Mouse (Mus musculus): ENCODE data around the gene Ptpn1. TPM values are rescaled to one million over a fixed set of nuclear protein-coding genes. Genes with fewer than 3 reads are reported as not detected.
A peak's percentile ranks its signal among the peaks of the same experiment; 100 is the strongest.

Gene Ptpn1
- total and polyA plus RNA-seq, 3 experiments: 69.8 to 131 (median 77.6) TPM

DNA sequence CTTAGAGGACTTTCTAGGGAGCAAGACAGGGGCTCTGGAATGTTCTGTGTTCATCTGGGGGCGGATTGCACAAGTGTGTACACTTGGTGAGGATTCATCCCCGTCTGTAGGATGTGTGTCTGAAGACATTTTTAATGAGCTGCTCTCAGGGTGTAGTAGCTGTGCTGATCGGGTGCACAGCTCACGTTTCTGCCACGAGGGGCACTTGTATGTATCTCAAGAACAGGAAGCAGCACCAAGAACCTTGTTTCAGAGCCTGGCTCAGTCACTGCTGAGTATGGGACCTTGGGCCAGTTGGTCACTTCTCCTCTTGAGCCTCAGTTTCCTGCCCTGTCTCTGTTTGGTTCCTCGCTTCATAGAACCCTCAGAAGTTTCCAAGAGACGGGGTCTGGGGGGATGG is 45.4 kb upstream of the Ptpn1 start:
- Histone ChIP-seq H3K27me3 (replicated peaks) (peaks cover 81% of the 10 kb centered on the region), H3K27ac (ENCODE audit: insufficient read depth, low read depth) (no peak overlapping the region), H3K4me2 (ENCODE audit: insufficient read depth, low read depth, poor library complexity, severe bottlenecking) (no peak overlapping the region), H3K9me3 (replicated peaks; ENCODE audit: low read length) (peaks cover 18% of the 10 kb centered on the region), H3K36me3 (replicated peaks in 1 of 2; ENCODE audit: control insufficient read depth in 1 of 2, insufficient read depth in 1 of 2, low read length in 1 of 2) (no peaks in the 10 kb centered on the region), H3K4me3 (replicated peaks in 1 of 3; ENCODE audit: low read depth in 2 of 3, low read length in 2 of 3, poor library complexity in 1 of 3) (no peak overlapping the region), H3K9ac (ENCODE audit: insufficient read depth, low read depth) (no peak overlapping the region), H3K79me2 (replicated peaks; ENCODE audit: control insufficient read depth, extremely low read depth, insufficient read depth, poor library complexity, severe bottlenecking) (no peaks in the 10 kb centered on the region), H3K4me1 (ENCODE audit: control insufficient read depth in 1 of 2, insufficient read depth in 2 of 2) (0 out of 4 replicates have a peak, but pooled peaks cover 0 to 4% of the 10 kb centered on the region in 2 experiments)
- peak; percentile 7 for DNase-seq (ENCODE audit: extremely low read depth)
- peak; percentile 81 for TF ChIP-seq BHLHE40 (IDR thresholded peaks at IDR 0.05; ENCODE audit: low read depth, low read length)
- no peak for TF ChIP-seq TBP (conservative IDR thresholded peaks at IDR 0.05; ENCODE audit: low read depth, low read length)
- no peak for TF ChIP-seq UBTF (IDR thresholded peaks at IDR 0.05; ENCODE audit: low read depth, low read length)
- in situ Hi-C loops (cut with MboI; ENCODE audit: low pct_ligation_motif_present, low pct_unique_long_range_greater_than_20kb, low sequenced_read_pairs) (no loop called here), dilution Hi-C loops (cut with MboI; ENCODE audit: extremely low pct_ligation_motif_present, extremely low pct_unique_long_range_greater_than_20kb, low sequenced_read_pairs) (loop anchor here (25.0 kb wide), 1 partner anchor 199 kb away; the partner anchor contains the start of genes Cebpb and Tmem189)

DNA sequence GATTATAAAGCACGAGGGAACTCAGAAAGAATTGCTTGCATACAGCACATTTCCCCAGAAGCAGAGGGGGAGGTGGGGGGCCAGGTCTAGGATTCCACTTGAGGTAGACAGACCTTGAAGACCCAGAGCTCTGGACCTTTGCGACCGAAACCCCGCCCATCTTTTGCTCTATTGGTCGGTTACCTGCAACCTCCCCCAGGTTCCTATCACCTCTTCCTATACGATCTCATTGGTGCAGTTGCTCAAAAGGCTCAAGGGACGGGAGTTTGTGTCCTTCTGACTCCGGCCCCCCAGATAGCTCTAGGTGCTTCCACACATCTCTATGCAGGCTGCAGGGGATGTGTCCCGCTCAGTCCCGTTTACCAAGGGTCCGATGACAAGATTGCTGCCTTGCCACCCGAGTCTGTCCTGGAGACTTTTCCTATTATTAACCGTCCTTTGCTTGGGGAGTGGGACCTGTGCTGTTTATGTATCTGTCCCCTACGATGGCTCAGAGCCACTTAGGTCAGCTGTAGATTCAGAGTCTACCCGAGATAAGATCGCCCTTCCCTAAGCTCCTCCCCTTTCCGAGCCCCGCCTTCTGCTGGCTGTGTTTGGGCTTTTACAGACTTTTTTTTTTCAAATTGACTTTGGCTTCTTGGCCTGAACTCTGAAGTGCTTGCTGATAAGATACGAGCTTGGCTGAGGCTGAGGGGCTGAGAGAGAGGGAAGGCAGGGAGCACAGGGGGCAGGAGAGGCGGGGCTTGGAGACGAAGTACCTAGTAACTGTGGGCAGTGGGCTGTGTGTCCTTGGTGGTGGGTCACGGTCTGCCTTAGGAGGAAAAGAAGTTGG is 44.1 kb upstream of the Ptpn1 start:
- 0 out of 4 replicates have a peak, but pooled peaks cover 0 to 4% of the 10 kb centered on the region in 2 experiments for H3K4me1 ChIP-seq (ENCODE audit: control insufficient read depth in 1 of 2, insufficient read depth in 2 of 2)

GRCm38 (mm10) chr2:167888834-167889233 is 43.0 kb upstream of the Ptpn1 start:
- dilution Hi-C loops (cut with MboI; ENCODE audit: extremely low pct_ligation_motif_present, extremely low pct_unique_long_range_greater_than_20kb, low sequenced_read_pairs): loop anchor here (25.0 kb wide), 1 partner anchor 202 kb away; the partner anchor contains the start of genes Cebpb and Tmem189
- Histone ChIP-seq H3K9me3 (replicated peaks; ENCODE audit: low read length) (no peaks in the 10 kb centered on the region), H3K4me2 (ENCODE audit: insufficient read depth, low read depth, poor library complexity, severe bottlenecking) (no peak overlapping the region), H3K27ac (ENCODE audit: insufficient read depth, low read depth) (no peak overlapping the region), H3K79me2 (replicated peaks; ENCODE audit: control insufficient read depth, extremely low read depth, insufficient read depth, poor library complexity, severe bottlenecking) (no peaks in the 10 kb centered on the region), H3K4me1 (ENCODE audit: control insufficient read depth in 1 of 2, insufficient read depth in 2 of 2) (0 out of 4 replicates have a peak, but pooled peaks cover 0 to 4% of the 10 kb centered on the region in 2 experiments), H3K36me3 (replicated peaks in 1 of 2; ENCODE audit: control insufficient read depth in 1 of 2, insufficient read depth in 1 of 2, low read length in 1 of 2) (no peaks in the 10 kb centered on the region), H3K27me3 (replicated peaks) (peaks cover 87% of the 10 kb centered on the region), H3K4me3 (replicated peaks in 1 of 3; ENCODE audit: low read depth in 2 of 3, low read length in 2 of 3, poor library complexity in 1 of 3) (no peak overlapping the region), H3K9ac (ENCODE audit: insufficient read depth, low read depth) (no peak overlapping the region)
- in situ Hi-C loops (cut with MboI; ENCODE audit: low pct_ligation_motif_present, low pct_unique_long_range_greater_than_20kb, low sequenced_read_pairs): no loop called here
- DNase-seq (ENCODE audit: extremely low read depth): no peak
- TF ChIP-seq MAZ (IDR thresholded peaks at IDR 0.05; ENCODE audit: low read depth, low read length) (no peak), SMC3 (IDR thresholded peaks at IDR 0.05; ENCODE audit: low read depth, low read length) (no peak), EP300 (IDR thresholded peaks at IDR 0.05; ENCODE audit: low read length) (no peak), BHLHE40 (IDR thresholded peaks at IDR 0.05; ENCODE audit: low read depth, low read length) (no peak), NELFE (IDR thresholded peaks at IDR 0.05; ENCODE audit: low read depth, low read length) (no peak), TCF12 (IDR thresholded peaks at IDR 0.05; ENCODE audit: low read depth, low read length) (no peak), MAX (IDR thresholded peaks at IDR 0.05; ENCODE audit: low read length) (no peak), POLR2A (IDR thresholded peaks at IDR 0.05; ENCODE audit: low read depth, low read length) (no peak), USF1 (IDR thresholded peaks at IDR 0.05; ENCODE audit: low read depth, low read length) (no peak), ZKSCAN1 (IDR thresholded peaks at IDR 0.05; ENCODE audit: borderline replicate concordance, low read depth, low read length) (no peak), TBP (conservative IDR thresholded peaks at IDR 0.05; ENCODE audit: low read depth, low read length) (no peak), MAFK (IDR thresholded peaks at IDR 0.05; ENCODE audit: insufficient replicate concordance, low read length) (no peak), MEF2A (IDR thresholded peaks at IDR 0.05; ENCODE audit: borderline replicate concordance, low read depth, low read length) (no peak)

More for the DNA sequence above, 44.1 kb upstream of the Ptpn1 start:
- H3K36me3 ChIP-seq (replicated peaks in 1 of 2; ENCODE audit: control insufficient read depth in 1 of 2, insufficient read depth in 1 of 2, low read length in 1 of 2): no peaks in the 10 kb centered on the region
- H3K27ac ChIP-seq (ENCODE audit: insufficient read depth, low read depth): no peak overlapping the region
- H3K79me2 ChIP-seq (replicated peaks; ENCODE audit: control insufficient read depth, extremely low read depth, insufficient read depth, poor library complexity, severe bottlenecking): no peaks in the 10 kb centered on the region
- TF ChIP-seq ZNF384 (IDR thresholded peaks at IDR 0.05; ENCODE audit: low read depth, low read length) (peak; percentile 47; the same call in 1 of the 2 replicates), KAT2A (IDR thresholded peaks at IDR 0.05; ENCODE audit: insufficient replicate concordance, low read length) (no peak), POLR2A (IDR thresholded peaks at IDR 0.05; ENCODE audit: low read depth, low read length) (no peak), TCF12 (IDR thresholded peaks at IDR 0.05; ENCODE audit: low read depth, low read length) (no peak)
- dilution Hi-C loops (cut with MboI; ENCODE audit: extremely low pct_ligation_motif_present, extremely low pct_unique_long_range_greater_than_20kb, low sequenced_read_pairs): loop anchor here (25.0 kb wide), 1 partner anchor 200 kb away; the partner anchor contains the start of genes Cebpb and Tmem189
- peaks cover 80% of the 10 kb centered on the region for H3K27me3 ChIP-seq (replicated peaks)
- in situ Hi-C loops (cut with MboI; ENCODE audit: low pct_ligation_motif_present, low pct_unique_long_range_greater_than_20kb, low sequenced_read_pairs): no loop called here
- H3K9me3 ChIP-seq (replicated peaks; ENCODE audit: low read length): peaks cover 5% of the 10 kb centered on the region
- peak overlapping the region; percentile 17; the same call in 1 of the 2 replicates for H3K4me2 ChIP-seq (ENCODE audit: insufficient read depth, low read depth, poor library complexity, severe bottlenecking)
- no peak for DNase-seq (ENCODE audit: extremely low read depth)
- no peak overlapping the region for H3K4me3 ChIP-seq (replicated peaks in 1 of 3; ENCODE audit: low read depth in 2 of 3, low read length in 2 of 3, poor library complexity in 1 of 3)
- H3K9ac ChIP-seq (ENCODE audit: insufficient read depth, low read depth): no peak overlapping the region

Data from CH12.LX (cell line).